Mouse (Mus musculus) macrophage (primary cell): Measurements from ENCODE around the gene Grasp. TPM values are rescaled to one million over a fixed set of nuclear protein-coding genes. Genes with fewer than 3 reads are reported as not detected.

Source experiments
- H3K27ac ChIP-seq: fragments of 350-480 bp; formaldehyde crosslinking; 2 replicates; pipeline ENCODE4 v1.9.0; 2021
- H3K36me3 ChIP-seq: fragments of 350-480 bp; formaldehyde crosslinking; 2 replicates; pipeline ENCODE4 v1.9.0; 2021; ENCODE audit errors: inconsistent target
- H3K4me3 ChIP-seq: fragments of 350-480 bp; formaldehyde crosslinking; 2 replicates; pipeline ENCODE4 v1.9.0; 2021; ENCODE audit errors: inconsistent target
- H3K79me2 ChIP-seq: fragments of 350-480 bp; formaldehyde crosslinking; 2 replicates; pipeline ENCODE4 v1.9.0; 2021; ENCODE audit errors: inconsistent target
- WGBS: methylation state at CpG from one replicate; pipeline ENCODE4 v1.1.7; 2026; ENCODE audit warnings: inconsistent platforms; ENCODE audit not compliant: missing documents; 5-methylcytosine and 5-hydroxymethylcytosine counted together
- polyA plus RNA-seq: library from polyadenylated mRNA; stranded (reverse); fragments of 250-400 nt; gene quantifications from 3 replicates; pipeline ENCODE4 v1.2.4, GENCODE M21; 2018; ENCODE audit warnings: inconsistent platforms

Grasp gene
- polyA plus RNA-seq, 1 experiment from 2014 or later, result 0.26 TPM

DNA sequence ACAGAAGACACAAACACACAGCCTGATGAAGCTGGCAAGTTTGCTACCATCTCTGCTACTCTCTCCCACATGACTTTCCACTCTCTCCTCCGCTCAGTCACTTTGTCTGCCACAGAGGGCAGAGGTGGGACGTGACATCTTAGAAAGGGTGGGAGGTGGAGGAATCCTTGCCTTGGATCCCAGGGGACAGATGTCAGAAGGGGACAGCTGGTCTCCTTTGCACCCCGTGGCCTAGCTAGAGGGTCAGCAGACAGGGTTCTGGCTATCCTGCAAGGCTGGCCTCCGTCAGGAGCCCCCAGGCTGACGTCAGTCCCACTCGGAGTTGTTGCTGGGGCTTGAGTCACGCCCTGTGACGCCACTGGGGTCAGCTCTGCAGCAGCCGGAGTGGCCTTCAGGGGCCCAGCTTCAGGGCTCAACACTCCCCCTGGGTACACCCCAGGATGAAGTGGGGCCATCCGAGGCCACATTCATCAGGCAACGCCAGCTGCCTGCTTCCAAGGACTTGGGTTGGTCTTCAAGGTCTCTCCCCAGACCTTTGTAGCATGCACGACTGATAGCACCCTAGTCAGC, 55.5 kb downstream of the Grasp start:
- H3K79me2 ChIP-seq, result peaks cover 4% of the 10 kb centered on the region
- no peaks in the 10 kb centered on the region for H3K36me3 ChIP-seq
- H3K4me3 ChIP-seq, result no peak overlapping the region
- no peak overlapping the region for H3K27ac ChIP-seq
- 90% methylated on average over 12 of the region's 12 CpGs for WGBS

Other genes starting within 250 kb of the Grasp start
- not detected in 3 replicates for gene Gm47841, start 176.8 kb upstream of the Grasp start, polyA plus RNA-seq
- 0.98 to 1.4 TPM (median 1.1 TPM) in 3 replicates for gene Fignl2, start 145.6 kb upstream of the Grasp start, polyA plus RNA-seq
- gene Ankrd33, start 108.4 kb upstream of the Grasp start, polyA plus RNA-seq, result not detected in 3 replicates
- gene Acvrl1, start 95.7 kb upstream of the Grasp start, polyA plus RNA-seq, result 8.7 to 12.6 TPM (median 11.5 TPM) in 3 replicates
- gene Acvr1b, start 50.1 kb upstream of the Grasp start, polyA plus RNA-seq, result 13.7 to 15.7 TPM (median 14.6 TPM) in 3 replicates
- 6.1 to 9.4 TPM (median 7.1 TPM) in 3 replicates for gene Nr4a1, start 30.1 kb downstream of the Grasp start, polyA plus RNA-seq
- 19.7 to 26.3 TPM (median 22.9 TPM) in 3 replicates for gene Atg101, start 60.1 kb downstream of the Grasp start, polyA plus RNA-seq
- not detected in 3 replicates for gene 6030408B16Rik, start 69.0 kb downstream of the Grasp start, polyA plus RNA-seq
- gene Krt80, start 146.0 kb downstream of the Grasp start, polyA plus RNA-seq, result 0.51 to 0.83 TPM (median 0.56 TPM) in 3 replicates
- gene Krt7, start 186.9 kb downstream of the Grasp start, polyA plus RNA-seq, result not detected in 3 replicates
- not detected in 3 replicates for gene Krt87, start 214.6 kb downstream of the Grasp start, polyA plus RNA-seq
- not detected in 3 replicates for gene Krt88, start 223.6 kb downstream of the Grasp start, polyA plus RNA-seq
- gene Krt81, start 239.6 kb downstream of the Grasp start, polyA plus RNA-seq, result not detected in 3 replicates
- gene Krt86, start 249.3 kb downstream of the Grasp start, polyA plus RNA-seq, result not detected in 3 replicates